Mouse (Mus musculus) thymus, adult 2 months (tissue): ENCODE data around the gene N4bp3. TPM values are rescaled to one million over a fixed set of nuclear protein-coding genes. Genes with fewer than 3 reads are reported as not detected.

Experiments used
- DNase-seq: peaks from one replicate; pipeline ENCODE4 v3.0.0; 2021
- H3K27ac ChIP-seq: fragments of 200-500 bp; 2 replicates; pipeline ENCODE4 v1.5.1; 2012; ENCODE audit warnings: low read length, control low read depth; ENCODE audit not compliant: control insufficient read depth, insufficient read depth
- H3K27me3 ChIP-seq: fragments of 200-500 bp; 2 replicates; pipeline ENCODE4 v1.6.1; 2012; ENCODE audit warnings: mild to moderate bottlenecking, low read length, moderate library complexity, mixed read lengths; ENCODE audit not compliant: control insufficient read depth, insufficient read depth
- H3K36me3 ChIP-seq: fragments of 200-500 bp; 2 replicates; pipeline ENCODE4 v1.6.1; 2012; ENCODE audit warnings: mild to moderate bottlenecking, low read length, moderate library complexity; ENCODE audit not compliant: control insufficient read depth, insufficient read depth
- H3K4me1 ChIP-seq: fragments of 200-500 bp; replicated peaks from 2 replicates; pipeline ENCODE4 v1.6.1; 2012; ENCODE audit warnings: low read length; ENCODE audit not compliant: control insufficient read depth, insufficient read depth
- H3K4me3 ChIP-seq: fragments of 200-500 bp; 2 replicates; pipeline ENCODE4 v1.5.1; 2012; ENCODE audit warnings: mild to moderate bottlenecking, low read length, control low read depth, moderate library complexity; ENCODE audit not compliant: control insufficient read depth, insufficient read depth
- CTCF ChIP-seq: fragments of 200-500 bp; IDR thresholded peaks from 2 replicates; pipeline ENCODE4 v1.5.1; 2012; ENCODE audit warnings: mild to moderate bottlenecking, control low read depth, low read length, moderate library complexity, borderline replicate concordance; ENCODE audit not compliant: control insufficient read depth, poor library complexity, insufficient read depth; ENCODE audit errors: extremely low read depth
- POLR2A ChIP-seq: fragments of 200-500 bp; IDR thresholded peaks from 2 replicates; pipeline ENCODE4 v1.6.1; 2012; ENCODE audit warnings: mild to moderate bottlenecking, low read length, control low read depth, moderate library complexity; ENCODE audit not compliant: control insufficient read depth, poor library complexity, insufficient read depth; ENCODE audit errors: extremely low read depth
- WGBS: fragments of 180-500 bp; shearing (Covaris S2); methylation state at CpG from one replicate; pipeline ENCODE4 v1.1.7; 2018; 5-methylcytosine and 5-hydroxymethylcytosine counted together
- polyA plus RNA-seq: library from polyadenylated mRNA; depleted of rRNA; stranded (reverse); fragments of >200 nt; gene quantifications from 2 replicates; pipeline ENCODE4 v1.2.3, GENCODE M21; 2012

Gene N4bp3
- polyA plus RNA-seq, 1 experiment = 22.7 TPM

GRCm38 (mm10) chr11:51632130-51632753 lies 18.4 kb downstream of the N4bp3 start:
- Histone ChIP-seq H3K36me3 (peaks cover 17% of the 10 kb centered on the region), H3K27me3 (no peaks in the 10 kb centered on the region), H3K4me3 (no peak overlapping the region), H3K27ac (no peak overlapping the region), H3K4me1 (peaks cover 22% of the 10 kb centered on the region)
- 44% methylated on average over 6 of the region's 6 CpGs for WGBS
- DNase-seq = no peak
- no peak for TF ChIP-seq POLR2A
- TF ChIP-seq CTCF = no peak

DNA sequence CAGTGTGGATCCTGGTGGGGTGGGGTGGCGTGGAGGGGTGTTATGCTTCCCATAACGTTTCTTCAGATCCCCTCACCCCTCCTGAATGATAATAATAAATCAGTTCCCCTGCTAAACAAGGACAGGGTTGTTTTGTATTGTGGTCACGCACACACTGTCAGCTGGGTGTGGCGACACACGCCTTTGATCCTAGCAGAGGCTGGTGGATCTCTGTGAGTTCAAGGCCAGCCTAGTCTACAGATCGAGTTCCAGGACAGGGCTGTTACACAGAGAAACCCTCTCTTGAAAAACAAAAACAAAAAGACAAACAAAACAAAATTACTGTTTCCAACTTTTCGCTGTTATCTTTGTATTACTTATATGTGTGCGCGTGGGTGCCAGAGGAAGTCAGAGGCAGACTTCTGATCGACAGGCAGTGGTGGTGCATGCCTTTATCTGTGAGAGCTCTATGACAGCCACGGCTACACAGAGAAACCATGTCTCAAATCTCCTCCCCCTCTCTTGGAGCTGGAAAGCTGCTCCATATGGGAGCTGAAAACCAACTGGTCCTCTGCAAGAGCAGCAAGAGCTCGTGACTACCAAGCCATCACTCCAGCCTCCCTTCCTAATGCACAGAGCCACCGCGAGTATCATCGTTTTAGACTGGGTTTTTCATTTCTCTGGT lies 20.9 kb downstream of the N4bp3 start:
- no peak overlapping the region for H3K4me3 ChIP-seq
- TF ChIP-seq CTCF = no peak
- no peak for TF ChIP-seq POLR2A
- peaks cover 36% of the 10 kb centered on the region for H3K36me3 ChIP-seq

GRCm38 (mm10) chr11:51627907-51628306 lies 22.7 kb downstream of the N4bp3 start:
- Histone ChIP-seq H3K4me1 (peaks cover 10% of the 10 kb centered on the region), H3K4me3 (no peak overlapping the region), H3K27ac (no peak overlapping the region), H3K36me3 (peaks cover 54% of the 10 kb centered on the region), H3K27me3 (no peaks in the 10 kb centered on the region)
- TF ChIP-seq POLR2A (no peak), CTCF (no peak)
- 92% methylated on average over 8 of the region's 8 CpGs for WGBS
- DNase-seq = no peak

More for the DNA sequence above, 20.9 kb downstream of the N4bp3 start:
- DNase-seq = no peak
- WGBS = 84% methylated on average over 15 of the region's 15 CpGs
- peaks cover 15% of the 10 kb centered on the region for H3K4me1 ChIP-seq
- H3K27me3 ChIP-seq = no peaks in the 10 kb centered on the region
- H3K27ac ChIP-seq = no peak overlapping the region

DNA sequence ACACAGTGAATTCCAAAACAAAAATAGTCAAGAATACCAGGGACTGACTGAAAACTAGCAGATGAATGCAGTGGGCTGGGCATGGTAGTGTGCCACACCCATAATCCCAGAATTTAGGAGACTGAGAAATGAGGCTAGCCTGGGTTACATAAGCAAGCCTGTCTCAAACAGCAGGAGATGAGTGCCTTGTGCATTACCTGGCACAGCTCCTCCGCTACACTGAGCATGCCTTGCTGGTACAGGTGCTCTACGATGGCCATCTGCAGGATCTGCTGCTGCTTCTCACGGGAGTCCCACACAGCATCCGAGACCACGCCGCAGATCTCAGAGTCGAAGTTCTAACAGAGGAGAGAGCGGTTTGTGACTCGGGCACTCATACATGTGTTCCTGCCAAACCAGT lies 23.2 kb downstream of the N4bp3 start:
- DNase-seq = no peak
- 96% methylated on average over 9 of the region's 9 CpGs for WGBS
- no peak overlapping the region for H3K27ac ChIP-seq
- H3K4me1 ChIP-seq = peaks cover 6% of the 10 kb centered on the region
- TF ChIP-seq POLR2A (no peak), CTCF (no peak)
- peaks cover 54% of the 10 kb centered on the region for H3K36me3 ChIP-seq
- H3K4me3 ChIP-seq = no peak overlapping the region
- no peaks in the 10 kb centered on the region for H3K27me3 ChIP-seq

GRCm38 (mm10) chr11:51625187-51625820 lies 25.3 kb downstream of the N4bp3 start:
- H3K36me3 ChIP-seq = peaks cover 54% of the 10 kb centered on the region
- TF ChIP-seq POLR2A (no peak), CTCF (no peak)
- no peak overlapping the region for H3K4me3 ChIP-seq
- peaks cover 2% of the 10 kb centered on the region for H3K4me1 ChIP-seq
- H3K27ac ChIP-seq = no peak overlapping the region
- 90% methylated on average over 5 of the region's 5 CpGs for WGBS
- no peaks in the 10 kb centered on the region for H3K27me3 ChIP-seq
- DNase-seq = no peak

DNA sequence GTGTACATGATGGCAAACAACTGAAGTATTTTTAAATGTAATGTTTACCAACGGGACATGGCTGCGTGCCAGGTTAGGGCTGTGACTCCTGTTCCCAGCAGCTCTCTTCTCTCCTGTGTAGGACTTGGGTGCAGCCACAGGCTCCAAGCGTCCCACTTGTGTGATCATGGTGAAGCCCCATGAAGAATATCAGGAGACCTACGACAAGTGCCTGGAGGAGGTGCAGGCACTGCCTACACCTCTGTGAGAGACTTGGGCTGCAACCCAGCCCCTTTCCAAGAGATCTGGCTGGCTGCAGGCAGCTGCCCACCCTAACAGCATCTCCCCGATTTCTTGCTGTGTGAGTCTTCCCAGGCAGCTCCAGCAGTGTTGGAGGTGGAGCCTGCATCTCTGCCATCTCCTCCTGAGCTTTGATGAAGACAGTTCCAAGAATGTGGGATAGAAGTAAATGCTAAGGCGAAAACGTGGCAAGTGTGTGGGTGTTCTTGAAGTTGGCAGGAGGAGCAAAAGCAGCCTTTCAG lies 27.6 kb downstream of the N4bp3 start:
- Histone ChIP-seq H3K36me3 (peaks cover 44% of the 10 kb centered on the region), H3K4me1 (peaks cover 6% of the 10 kb centered on the region), H3K27ac (no peak overlapping the region), H3K27me3 (no peaks in the 10 kb centered on the region), H3K4me3 (no peak overlapping the region)
- TF ChIP-seq CTCF = no peak
- TF ChIP-seq POLR2A = no peak
- WGBS = 91% methylated on average over 7 of the region's 7 CpGs
- no peak for DNase-seq

GRCm38 (mm10) chr11:51621776-51622175 lies 28.9 kb downstream of the N4bp3 start:
- WGBS = 97% methylated on average over 2 of the region's 2 CpGs
- no peak overlapping the region for H3K27ac ChIP-seq
- no peak for DNase-seq

More at GRCm38 (mm10) chr11:51621776-51622175, 28.9 kb downstream of the N4bp3 start:
- no peak overlapping the region for H3K4me3 ChIP-seq
- no peaks in the 10 kb centered on the region for H3K27me3 ChIP-seq
- peaks cover 32% of the 10 kb centered on the region for H3K36me3 ChIP-seq
- H3K4me1 ChIP-seq = peaks cover 6% of the 10 kb centered on the region
- TF ChIP-seq POLR2A (no peak), CTCF (no peak)
